Mouse (Mus musculus) telencephalon, adult 2 months (tissue): ENCODE data around the gene Rnf32.

ENCODE experiments used
- DNase-seq: peaks from one replicate; pipeline ENCODE4 v3.0.0-alpha.2; 2011; ENCODE audit warnings: low read depth, low spot score

Rnf32 gene

DNA sequence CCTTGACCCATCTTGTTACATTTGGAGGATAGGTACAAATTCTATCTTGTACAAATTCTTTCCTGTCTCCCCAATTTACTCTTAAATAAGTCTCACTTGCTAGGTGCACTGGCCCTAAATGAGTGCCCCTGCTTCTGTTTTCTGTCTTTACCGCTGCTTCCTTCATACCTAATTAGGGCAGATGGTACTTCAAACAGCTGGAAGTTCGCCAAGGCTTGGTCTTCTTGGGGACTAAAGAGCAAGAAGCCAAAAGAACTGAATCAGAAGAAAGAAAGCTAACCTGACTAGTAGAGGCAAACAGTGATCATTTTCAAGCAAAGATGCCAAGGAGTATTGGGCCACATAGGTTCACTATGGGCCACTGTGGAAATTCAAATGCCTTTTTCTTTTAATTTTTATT, 77.6 kb downstream of the Rnf32 start:
- no peak for DNase-seq

DNA sequence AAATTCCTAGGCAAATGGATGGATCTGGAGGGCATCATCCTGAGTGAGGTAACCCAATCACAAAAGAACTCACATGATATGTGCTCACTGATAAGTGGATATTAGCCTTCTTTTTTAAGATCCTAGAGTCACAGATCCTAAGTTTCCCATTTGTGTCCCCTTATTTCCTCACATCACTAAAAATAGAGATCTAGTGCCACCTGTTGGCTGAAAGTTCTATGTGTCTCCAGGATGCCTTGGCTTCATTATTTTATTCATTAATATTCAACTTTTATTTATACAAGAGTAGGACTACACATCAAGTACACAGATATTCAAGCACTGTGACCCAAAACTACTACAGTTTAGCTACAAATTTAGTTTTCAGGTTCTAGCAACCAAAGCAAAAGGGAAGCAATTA, 79.0 kb downstream of the Rnf32 start:
- no peak for DNase-seq
